Mouse (Mus musculus) urinary bladder, adult 2 months (tissue): ENCODE results near the gene Wnk1. TPM values are rescaled to one million over a fixed set of nuclear protein-coding genes. Genes with fewer than 3 reads are reported as not detected.
"Not testable (repeated sequence)": the region's sequence is repeated elsewhere in the genome, so short reads cannot be mapped to it uniquely, and the experiment has no call there.

Experiments used
- DNase-seq: peaks from one replicate; pipeline ENCODE4 v3.0.0; 2022; ENCODE audit warnings: low spot score
- polyA plus RNA-seq: library from polyadenylated mRNA; depleted of rRNA; stranded (reverse); fragments of >200 nt; gene quantifications from 2 replicates; pipeline ENCODE4 v1.2.3, GENCODE M21; 2012; rRNA removed

Wnk1 gene
- 150 and 156 TPM in 2 replicates for polyA plus RNA-seq

DNA sequence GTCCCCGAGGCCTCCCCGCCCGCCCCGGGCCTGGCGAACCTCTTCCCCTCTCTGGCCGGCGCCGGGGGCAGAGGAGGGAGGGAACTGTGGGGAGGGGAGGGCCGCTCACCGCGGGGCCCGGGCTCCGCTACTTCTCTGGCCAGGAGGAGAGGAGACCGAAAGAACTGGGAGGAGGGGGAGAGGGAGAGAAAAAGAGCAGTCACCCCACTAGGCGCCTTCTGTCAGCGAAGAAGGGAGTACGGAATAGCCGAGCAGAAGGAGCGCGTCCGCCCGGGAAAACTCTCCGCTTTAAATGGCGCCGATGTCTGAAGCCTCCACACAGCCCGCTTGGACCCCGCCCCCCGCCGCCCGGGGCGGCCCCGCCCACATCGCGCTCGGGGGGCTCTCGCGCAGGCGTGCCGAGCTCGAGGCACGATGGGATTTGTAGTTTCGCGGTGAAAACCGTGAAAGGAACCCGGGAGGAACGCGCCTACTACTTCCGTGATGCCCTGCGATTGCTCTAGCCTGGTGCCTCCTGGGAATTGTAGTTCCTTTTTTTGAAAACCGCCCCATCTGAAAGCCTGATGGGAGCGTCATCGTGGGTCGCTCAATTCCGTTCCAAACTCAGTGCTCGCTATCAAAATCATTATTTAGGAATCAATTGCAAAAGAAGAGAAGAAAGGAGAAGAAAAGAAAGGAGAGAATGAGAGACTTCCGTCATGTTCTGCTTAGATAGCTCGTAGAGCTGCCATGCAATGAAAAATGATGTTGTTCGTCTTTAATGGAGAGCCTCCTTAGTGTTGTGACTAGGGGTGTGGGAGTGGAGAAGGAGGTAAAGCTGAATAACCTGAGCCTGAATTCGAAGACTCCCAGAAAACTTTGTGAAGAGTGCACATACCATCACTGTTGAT lies at the start of gene Wnk1:
TSS of gene Wnk1 (minus strand) at position 307 of the 890 bp plus-strand sequence.
- peak; percentile 94 for DNase-seq

GRCm38 (mm10) chr6:120087041-120087440 lies 48.6 kb upstream of the Wnk1 start:
- DNase-seq = not testable (repeated sequence)

DNA sequence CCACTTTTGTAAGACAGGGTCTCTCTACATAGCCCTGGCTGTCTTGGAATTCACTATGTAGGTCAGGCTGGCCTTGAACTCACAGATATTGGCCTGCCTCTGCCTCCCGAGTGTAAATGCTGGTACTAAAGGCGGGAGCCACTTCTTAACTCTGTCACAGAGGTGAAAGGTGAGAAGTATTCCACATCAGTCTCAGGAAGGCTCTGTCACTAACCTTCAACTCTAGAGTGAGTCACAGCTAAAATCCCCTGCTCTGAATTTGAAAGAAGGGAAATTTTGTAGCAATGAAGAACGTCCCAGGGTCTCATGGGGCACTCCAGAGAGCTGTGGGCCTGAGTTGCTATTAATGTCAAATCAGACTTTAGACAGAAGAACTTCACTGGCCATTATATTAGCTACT lies 47.4 kb upstream of the Wnk1 start:
- DNase-seq = no peak

DNA sequence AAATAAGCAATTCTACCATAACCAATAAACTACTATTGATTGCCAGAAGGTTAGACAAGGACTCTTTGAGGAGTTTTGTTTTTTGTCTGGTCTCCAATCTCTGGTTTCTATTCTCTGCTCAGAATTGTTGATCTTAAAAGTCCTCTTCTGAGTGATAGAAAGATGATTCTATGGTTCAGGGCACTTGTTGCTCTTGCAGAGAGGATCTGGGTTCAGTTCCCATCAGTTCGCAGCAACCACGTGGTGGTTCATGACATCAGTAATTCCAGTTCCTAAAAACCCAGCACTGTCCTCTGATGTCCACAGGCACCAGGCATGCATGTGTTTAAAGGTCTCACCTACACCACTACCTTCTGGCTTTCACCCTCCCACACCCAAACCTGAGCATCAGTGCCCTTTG lies 46.5 kb upstream of the Wnk1 start:
- no peak for DNase-seq

DNA sequence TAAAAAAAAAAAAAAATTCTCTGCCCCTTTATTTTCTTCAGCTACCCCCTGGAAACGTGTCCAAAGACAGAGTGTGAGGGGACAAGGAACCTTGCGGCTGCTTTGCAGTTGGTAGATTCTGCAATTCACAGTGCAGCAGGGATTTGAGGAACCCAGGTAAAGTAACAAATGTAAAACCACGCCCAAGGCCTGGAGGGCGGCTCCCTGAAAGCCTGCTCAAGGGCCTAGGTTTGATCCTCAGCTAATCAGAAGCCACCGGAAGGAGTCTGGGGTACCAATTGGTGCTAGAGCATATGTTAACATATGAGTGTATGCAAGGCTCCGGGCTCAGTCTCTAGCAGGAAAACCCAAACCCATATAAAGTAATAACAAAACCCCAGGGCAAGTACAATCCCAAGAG lies 45.0 kb upstream of the Wnk1 start:
- DNase-seq = no peak

DNA sequence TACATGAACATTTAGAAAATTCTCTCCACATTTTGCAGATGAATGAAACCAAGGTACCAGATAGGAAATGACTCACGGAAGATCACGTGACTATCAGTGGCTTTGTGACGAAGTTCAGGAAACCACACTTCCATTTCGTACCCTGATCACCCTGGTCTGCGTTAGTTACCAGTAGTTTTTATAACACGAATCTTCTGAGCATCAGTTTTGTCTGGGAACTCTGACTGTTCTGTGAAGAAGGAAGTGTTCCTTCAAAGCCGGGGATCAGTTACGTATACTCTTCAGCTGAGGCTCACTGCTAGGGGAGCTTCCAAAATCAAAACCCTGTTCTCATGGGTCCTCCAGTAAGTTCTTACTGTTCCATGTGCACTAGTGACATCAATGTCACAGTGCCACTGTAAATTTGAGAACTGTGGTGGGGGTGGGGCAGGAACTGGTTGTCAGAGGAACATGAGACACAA lies 44.5 kb upstream of the Wnk1 start:
- DNase-seq = no peak

DNA sequence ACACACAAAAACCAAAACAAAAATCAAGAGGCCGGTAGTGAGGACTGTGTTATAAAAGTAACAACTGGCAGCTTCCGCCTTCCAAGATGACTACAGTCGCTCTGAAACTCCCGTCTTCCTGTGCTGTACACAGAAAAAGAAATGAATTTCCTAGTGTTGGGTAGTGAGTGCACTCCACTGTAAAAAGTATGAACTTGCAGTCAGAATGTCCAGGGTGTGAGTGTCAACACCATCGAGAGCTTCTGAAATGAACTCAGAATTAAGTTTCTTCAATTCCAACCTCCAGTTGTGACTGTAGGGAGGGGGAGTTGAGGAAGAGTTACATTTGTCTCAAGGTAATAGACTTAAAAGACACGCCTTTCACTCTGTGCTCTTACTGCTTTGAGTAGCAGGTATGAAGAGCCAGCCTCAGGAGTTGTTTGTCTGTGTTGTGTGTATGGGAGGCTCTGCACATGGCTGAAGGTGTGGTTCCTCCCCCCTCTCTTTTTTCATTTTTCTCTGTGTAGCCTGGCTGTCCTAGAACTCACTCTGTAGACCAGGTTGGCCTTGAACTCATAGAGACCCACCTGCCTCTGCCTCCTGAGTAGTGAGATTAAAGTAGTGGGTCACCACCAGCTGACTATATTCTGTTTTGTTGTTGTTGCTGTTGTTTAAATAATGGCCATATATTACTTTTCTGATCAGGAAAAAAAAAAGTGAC lies 43.9 kb upstream of the Wnk1 start:
- no peak for DNase-seq

GRCm38 (mm10) chr6:120081516-120081915 lies 43.0 kb upstream of the Wnk1 start:
- no peak for DNase-seq

- no peak for DNase-seq
Measured at GRCm38 (mm10) chr6:120079547-120079946, 41.1 kb upstream of the Wnk1 start.

DNA sequence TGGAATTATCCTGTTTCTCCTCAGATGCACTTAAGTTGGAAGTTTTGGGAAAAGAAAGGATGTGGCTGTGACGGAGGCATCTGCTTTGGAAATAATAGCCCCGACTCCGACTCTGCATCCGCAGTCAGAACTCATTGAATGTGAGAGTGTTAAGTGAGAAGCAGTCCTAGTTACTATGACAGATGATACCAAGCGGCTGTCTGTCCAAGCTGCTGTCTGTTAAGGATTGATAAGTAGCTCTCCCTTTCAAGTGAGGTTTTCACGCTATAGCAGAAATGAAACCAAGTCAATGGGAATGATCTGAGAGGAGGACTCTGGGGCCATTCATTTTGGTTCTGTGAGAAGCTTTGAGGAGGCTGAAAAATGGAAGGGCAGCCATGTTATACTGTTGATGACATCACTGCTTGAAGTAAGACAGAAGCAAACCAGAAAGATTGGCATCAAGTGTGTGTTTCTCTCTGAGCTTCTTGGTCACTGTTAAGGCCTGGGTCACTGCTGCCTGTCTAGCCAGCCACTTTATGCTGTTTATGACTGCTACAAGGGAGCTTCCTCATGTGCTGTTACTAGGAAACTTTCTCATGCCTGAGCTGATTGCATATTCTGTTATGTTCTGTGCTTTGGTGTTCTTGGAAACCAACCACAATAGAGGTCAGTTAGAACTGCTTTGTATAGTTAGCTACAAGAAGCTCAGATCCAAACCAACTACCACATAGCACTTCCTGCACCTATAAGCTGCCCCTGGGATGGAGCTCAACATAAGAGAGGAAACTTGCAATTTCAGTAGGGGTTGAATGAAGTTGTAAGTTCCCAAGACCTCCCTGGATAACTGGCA lies 38.4 kb upstream of the Wnk1 start:
- DNase-seq = no peak

DNA sequence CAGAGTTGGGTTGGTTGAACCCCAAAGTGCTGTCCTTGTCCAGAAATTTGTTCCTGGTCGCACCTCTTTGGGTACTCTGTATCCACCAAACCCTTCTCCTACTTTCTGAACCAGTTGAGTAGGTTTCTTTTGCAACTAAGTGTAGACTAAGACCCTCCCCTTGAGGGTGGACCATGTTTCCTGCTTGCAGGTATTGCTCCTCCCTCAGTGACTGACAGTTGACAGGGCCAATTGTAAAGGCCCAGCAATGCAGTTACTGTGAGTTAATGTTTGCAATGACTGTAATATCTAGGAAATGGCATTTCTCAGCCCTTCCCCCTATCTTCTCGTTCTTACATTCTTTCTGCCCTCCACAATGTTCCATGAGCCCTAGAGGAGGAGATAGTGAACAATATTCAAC lies 34.2 kb upstream of the Wnk1 start:
- no peak for DNase-seq

DNA sequence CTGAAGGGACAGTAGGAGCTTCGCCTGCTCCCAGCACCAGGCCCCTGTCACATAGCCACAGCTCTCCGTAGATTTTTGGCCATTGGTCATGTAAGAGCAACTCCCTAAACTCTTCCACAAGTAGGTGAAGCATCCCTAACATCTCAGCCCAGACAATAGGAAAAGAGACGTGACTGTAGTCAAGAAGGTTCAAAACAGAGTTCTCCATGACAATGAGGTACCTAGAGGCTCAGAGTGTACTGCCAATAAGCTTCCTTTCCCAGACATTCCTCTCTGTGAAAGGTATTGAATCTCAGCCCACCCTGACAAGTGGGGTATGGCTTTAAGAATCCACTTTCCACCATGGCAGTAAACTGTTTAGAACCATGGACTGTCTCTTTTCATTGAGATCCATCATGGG lies 31.1 kb upstream of the Wnk1 start:
- no peak for DNase-seq

DNA sequence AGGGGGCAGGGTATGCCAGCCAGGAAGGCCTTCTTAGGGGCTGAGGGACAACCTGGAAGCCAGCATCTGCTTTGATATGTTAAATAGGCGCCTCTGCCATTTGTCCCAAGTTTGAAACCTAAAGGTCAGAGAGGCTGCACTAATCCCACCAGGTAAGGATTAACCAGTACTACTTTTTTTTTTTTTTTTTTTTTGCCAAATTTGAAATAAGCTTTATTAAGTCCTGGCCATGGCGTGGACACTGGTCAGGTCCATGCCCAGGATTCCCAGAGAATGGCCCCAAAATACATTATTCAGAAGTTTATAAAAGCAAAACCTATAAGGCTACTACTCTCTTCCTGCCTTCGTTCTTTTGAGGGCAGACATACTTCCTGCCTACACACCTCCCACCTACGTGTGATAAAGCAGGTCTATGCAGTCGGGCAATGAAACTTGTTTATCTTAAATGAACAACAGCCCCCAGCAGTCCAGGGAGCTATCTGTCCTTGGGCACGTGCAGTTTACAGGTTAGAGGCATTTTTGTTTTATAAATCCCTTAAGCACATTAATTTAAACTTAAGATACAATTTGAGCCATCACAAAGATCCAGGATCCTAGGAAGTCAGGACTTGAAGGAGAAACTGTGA lies 27.2 kb upstream of the Wnk1 start:
- no peak for DNase-seq

DNA sequence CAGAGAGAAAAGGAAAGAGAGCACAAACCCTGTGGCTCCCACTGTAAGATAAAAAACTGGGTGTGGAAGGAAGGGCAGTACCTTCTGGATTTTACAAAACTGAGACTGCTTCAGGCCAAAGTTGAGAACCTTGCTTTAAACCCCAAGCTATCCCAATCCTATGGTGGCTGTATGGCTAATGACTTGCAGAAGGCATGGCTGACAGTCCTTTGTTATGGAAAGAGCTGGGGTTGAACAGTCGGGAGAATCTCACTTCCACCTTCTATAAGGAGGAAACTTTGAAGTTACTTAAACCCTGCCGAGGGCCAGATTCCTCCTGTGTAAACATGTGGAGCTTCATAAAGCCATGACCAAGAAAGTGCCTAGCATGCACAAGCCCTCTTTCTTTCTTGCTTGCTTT lies 26.2 kb upstream of the Wnk1 start:
- DNase-seq = no peak

DNA sequence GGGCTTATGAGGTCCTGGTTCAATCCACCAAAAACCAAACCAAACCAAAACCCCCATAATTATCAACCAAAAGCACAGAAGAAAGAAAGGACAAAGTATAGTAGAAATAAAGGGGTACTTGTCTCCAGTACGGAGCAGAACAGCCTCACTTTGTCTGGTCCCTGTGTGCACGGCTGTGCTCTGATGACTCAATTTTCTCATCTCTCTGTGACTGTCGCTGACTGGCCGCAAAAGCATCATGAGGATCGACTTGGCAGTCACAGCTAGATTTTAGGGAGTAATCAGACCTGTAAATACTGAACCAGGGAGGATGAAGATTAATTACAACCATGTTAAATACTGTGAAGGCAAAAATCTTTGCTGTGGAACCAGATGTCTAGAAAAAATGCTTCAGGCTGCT lies 24.5 kb upstream of the Wnk1 start:
- DNase-seq = no peak

DNA sequence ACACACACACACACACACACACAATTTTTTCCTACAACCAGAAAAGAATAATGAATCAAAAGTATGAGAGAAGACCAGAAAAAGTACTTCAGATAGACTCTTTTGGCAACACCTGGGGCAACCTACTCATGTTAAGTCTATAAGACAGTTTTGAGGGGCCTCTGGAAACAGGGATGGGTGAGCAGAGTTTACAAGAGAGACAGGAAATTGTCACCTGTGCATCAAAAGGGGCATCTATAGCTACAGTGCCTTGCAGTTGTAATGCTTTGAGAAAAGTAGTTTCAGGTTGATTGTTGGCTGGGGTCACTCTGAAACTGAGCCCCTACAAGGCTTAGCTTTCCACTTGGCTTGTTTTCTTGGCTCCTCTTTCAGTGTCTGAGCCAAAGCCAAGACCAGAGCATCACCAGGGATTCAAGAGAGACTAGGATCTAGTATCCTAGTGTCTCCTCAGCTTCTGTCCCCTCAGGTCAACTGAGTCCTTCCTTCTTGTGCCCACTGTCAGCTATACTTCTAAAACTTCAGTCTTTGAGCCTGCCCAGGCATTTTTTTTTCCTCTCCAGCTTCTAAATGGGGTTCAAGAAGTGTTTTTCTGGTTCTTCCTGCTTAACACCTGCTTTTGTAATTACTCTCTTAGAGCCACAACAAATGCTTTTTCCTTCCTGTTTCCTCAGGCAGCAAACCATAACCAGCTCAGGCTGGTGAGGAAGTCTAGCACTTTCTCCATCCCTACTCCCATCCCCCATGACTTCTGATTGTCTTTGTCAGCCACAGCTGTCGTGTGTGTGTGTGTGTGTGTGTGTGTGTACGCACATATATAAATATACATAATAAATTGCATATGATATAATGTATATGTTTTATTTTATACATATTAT lies 17.4 kb upstream of the Wnk1 start:
- DNase-seq = no peak

GRCm38 (mm10) chr6:120054412-120054811 lies 15.9 kb upstream of the Wnk1 start:
- DNase-seq = no peak

- no peak for DNase-seq
Measured at GRCm38 (mm10) chr6:120047705-120048292, 9.3 kb upstream of the Wnk1 start.

- no peak for DNase-seq
Measured at GRCm38 (mm10) chr6:120045406-120045805, 6.9 kb upstream of the Wnk1 start.

DNA sequence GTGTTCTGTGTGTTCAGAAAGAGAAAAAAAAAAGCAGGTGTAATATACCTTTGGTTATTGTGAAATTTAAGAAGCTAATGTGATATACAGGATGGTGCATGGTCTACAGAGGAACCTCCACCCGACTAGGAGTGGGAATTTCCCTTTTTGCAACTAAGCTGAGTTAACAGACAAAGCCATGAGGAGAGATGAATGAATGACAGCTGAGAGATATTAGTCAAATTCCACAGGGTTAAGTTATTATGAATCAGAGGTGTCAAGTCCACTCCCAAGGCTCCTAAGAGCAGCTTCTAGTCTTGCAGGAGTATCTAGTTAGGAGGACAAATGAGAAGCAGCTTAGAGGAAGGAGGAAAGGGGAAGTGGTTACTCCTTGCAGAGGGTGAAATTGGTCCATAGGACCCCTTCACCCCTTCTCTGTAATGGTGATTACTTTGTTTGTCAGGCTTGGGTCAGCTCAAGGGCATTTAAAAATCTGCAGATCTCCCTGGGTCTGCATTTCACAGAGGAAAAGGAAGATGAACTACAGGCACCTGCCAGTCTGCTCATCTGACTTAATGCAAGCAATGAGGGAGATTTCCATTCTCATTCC lies 4.3 kb upstream of the Wnk1 start:
- no peak for DNase-seq
